Mouse (Mus musculus) neural tube, embryonic 11.5 days (tissue): Measurements from ENCODE around the gene Wdr34. TPM values are rescaled to one million over a fixed set of nuclear protein-coding genes. Genes with fewer than 3 reads are reported as not detected.
A peak's percentile ranks its signal among the peaks of the same experiment; 100 is the strongest.

Source experiments
- ATAC-seq: fragments of 200-750 bp; cut with Nextera tagmentation; 2 replicates; pipeline ENCODE4 v1.8.0; 2017; ENCODE audit warnings: moderate number of reproducible peaks, mild to moderate bottlenecking, moderate TSS enrichment, moderate library complexity; ENCODE audit not compliant: insufficient read depth, low FRiP score, low TSS enrichment
- DNase-seq: peaks from one replicate; pipeline ENCODE4 v3.0.0-alpha.2; 2015; ENCODE audit warnings: low spot score
- H3K27ac ChIP-seq: fragments of 300-500 bp; sonication (generic); 2 replicates; pipeline ENCODE4 v1.5.1; 2014; ENCODE audit warnings: low read depth, mild to moderate bottlenecking, low read length
- H3K27me3 ChIP-seq: fragments of 300-500 bp; sonication (generic); 2 replicates; pipeline ENCODE4 v1.6.1; 2014; ENCODE audit warnings: mild to moderate bottlenecking, low read length, mixed read lengths; ENCODE audit not compliant: control insufficient read depth, insufficient read depth
- H3K36me3 ChIP-seq: fragments of 300-500 bp; sonication (generic); 2 replicates; pipeline ENCODE4 v1.6.1; 2014; ENCODE audit warnings: mild to moderate bottlenecking, low read length, moderate library complexity, mixed read lengths; ENCODE audit not compliant: control insufficient read depth, insufficient read depth
- H3K4me1 ChIP-seq: fragments of 300-500 bp; sonication (generic); 2 replicates; pipeline ENCODE4 v1.6.1; 2014; ENCODE audit warnings: low read length, mixed read lengths; ENCODE audit not compliant: control insufficient read depth, insufficient read depth
- H3K4me2 ChIP-seq: fragments of 300-500 bp; sonication (generic); 2 replicates; pipeline ENCODE4 v1.6.1; 2014; ENCODE audit warnings: low read depth, mild to moderate bottlenecking, moderate library complexity
- H3K4me3 ChIP-seq: fragments of 300-500 bp; sonication (generic); 2 replicates; pipeline ENCODE4 v1.5.1; 2014; ENCODE audit warnings: low read depth, low read length
- H3K9ac ChIP-seq: fragments of 300-500 bp; sonication (generic); 2 replicates; pipeline ENCODE4 v1.6.1; 2014; ENCODE audit warnings: mild to moderate bottlenecking, low read length
- H3K9me3 ChIP-seq: fragments of 300-500 bp; sonication (generic); 2 replicates; pipeline ENCODE4 v1.6.1; 2016; ENCODE audit warnings: low read length; ENCODE audit not compliant: control insufficient read depth
- WGBS: fragments of 180-500 bp; shearing (Covaris S2); extraction: QIAGEN DNeasy Blood & Tissue Kit; methylation state at CpG from one replicate; pipeline ENCODE4 v1.1.7; 2014; 5-methylcytosine and 5-hydroxymethylcytosine counted together
- polyA plus RNA-seq: library from polyadenylated mRNA; unstranded; fragments of >200 nt; fragmentation: Nextera tagmentation; extraction: Ambion mirVana; gene quantifications from 2 replicates; pipeline ENCODE4 v1.2.1, GENCODE M21; 2014

Gene Wdr34
- polyA plus RNA-seq, 1 experiment from 2014 or later, result 29.3 TPM

GRCm38 (mm10) chr2:30084113-30084512 is 35.4 kb upstream of the Wdr34 start:
- no peak overlapping the region for H3K4me3 ChIP-seq
- H3K27ac ChIP-seq, result no peak overlapping the region
- H3K9ac ChIP-seq, result no peak overlapping the region
- no peaks in the 10 kb centered on the region for H3K36me3 ChIP-seq
- no peaks in the 10 kb centered on the region for H3K27me3 ChIP-seq
- H3K4me2 ChIP-seq, result peak overlapping the region; percentile 31; the same call in 1 of the 2 replicates
- H3K4me1 ChIP-seq, result no peaks in the 10 kb centered on the region
- 39% methylated on average over 5 of the region's 5 CpGs for WGBS
- no peak for ATAC-seq
- DNase-seq, result no peak
- no peaks in the 10 kb centered on the region for H3K9me3 ChIP-seq

GRCm38 (mm10) chr2:30080181-30080800 is 31.6 kb upstream of the Wdr34 start:
- Histone ChIP-seq H3K9me3 (no peaks in the 10 kb centered on the region), H3K9ac (peak overlapping the region; percentile 14; the same call in 1 of the 2 replicates), H3K4me2 (no peak overlapping the region), H3K27ac (no peak overlapping the region), H3K27me3 (no peaks in the 10 kb centered on the region), H3K4me1 (no peaks in the 10 kb centered on the region; the same call in 1 of the 2 replicates), H3K36me3 (no peaks in the 10 kb centered on the region), H3K4me3 (no peak overlapping the region)
- DNase-seq, result no peak
- ATAC-seq, result no peak
- WGBS, result 90% methylated on average over 15 of the region's 15 CpGs

GRCm38 (mm10) chr2:30078760-30079159 is 30.1 kb upstream of the Wdr34 start:
- no peak overlapping the region for H3K4me2 ChIP-seq
- no peak for ATAC-seq

GRCm38 (mm10) chr2:30078349-30078712 is 29.6 kb upstream of the Wdr34 start:
- Histone ChIP-seq H3K4me2 (peak overlapping the region; percentile 98), H3K4me3 (no peak overlapping the region), H3K27me3 (no peaks in the 10 kb centered on the region), H3K9me3 (no peaks in the 10 kb centered on the region), H3K36me3 (no peaks in the 10 kb centered on the region), H3K9ac (no peak overlapping the region), H3K4me1 (no peaks in the 10 kb centered on the region; the same call in 1 of the 2 replicates), H3K27ac (no peak overlapping the region)
- ATAC-seq (no peak), DNase-seq (no peak)
- WGBS, result 25% methylated on average over 10 of the region's 10 CpGs

More at GRCm38 (mm10) chr2:30078760-30079159, 30.1 kb upstream of the Wdr34 start:
- H3K27me3 ChIP-seq, result no peaks in the 10 kb centered on the region
- WGBS, result 77% methylated on average over 4 of the region's 4 CpGs
- H3K9ac ChIP-seq, result no peak overlapping the region
- H3K27ac ChIP-seq, result no peak overlapping the region
- H3K4me3 ChIP-seq, result no peak overlapping the region
- no peaks in the 10 kb centered on the region; the same call in 1 of the 2 replicates for H3K4me1 ChIP-seq
- no peaks in the 10 kb centered on the region for H3K36me3 ChIP-seq
- DNase-seq, result no peak
- no peaks in the 10 kb centered on the region for H3K9me3 ChIP-seq

- peak within 1 kb of the TSS; percentile 51 for H3K4me3 ChIP-seq
- H3K4me1 ChIP-seq, result no peaks in the 10 kb centered on the region; the same call in 1 of the 2 replicates
- WGBS, result under 1% methylated on average over 53 of the region's 53 CpGs
- H3K9ac ChIP-seq, result peak within 1 kb of the TSS; percentile 63
- peak; percentile 67 for ATAC-seq
- DNase-seq, result peak; percentile 90
- H3K36me3 ChIP-seq, result no peaks in the 10 kb centered on the region
- no peaks in the 10 kb centered on the region for H3K27me3 ChIP-seq
- H3K4me2 ChIP-seq, result peak within 1 kb of the TSS; percentile 98
- H3K27ac ChIP-seq, result peak within 1 kb of the TSS; percentile 61
- no peaks in the 10 kb centered on the region for H3K9me3 ChIP-seq
Observed at GRCm38 (mm10) chr2:30077502-30078348, 29.0 kb upstream of the Wdr34 start, which contains the start of gene Pkn3. Gene Pkn3 (plus strand): TSS chr2:30077684.

GRCm38 (mm10) chr2:30076959-30077358 is 28.3 kb upstream of the Wdr34 start:
- no peaks in the 10 kb centered on the region for H3K9me3 ChIP-seq
- H3K4me2 ChIP-seq, result no peak overlapping the region
- H3K27me3 ChIP-seq, result no peaks in the 10 kb centered on the region
- ATAC-seq (peak; percentile 24; the same call in 1 of the 2 replicates), DNase-seq (no peak)
- no peak overlapping the region; the same call in 1 of the 2 replicates for H3K4me3 ChIP-seq
- no peak overlapping the region for H3K27ac ChIP-seq
- no peaks in the 10 kb centered on the region for H3K36me3 ChIP-seq
- no peaks in the 10 kb centered on the region; the same call in 1 of the 2 replicates for H3K4me1 ChIP-seq
- 62% methylated on average over 6 of the region's 6 CpGs for WGBS
- H3K9ac ChIP-seq, result no peak overlapping the region; the same call in 1 of the 2 replicates

GRCm38 (mm10) chr2:30076439-30076838 is 27.8 kb upstream of the Wdr34 start:
- no peak for ATAC-seq
- no peaks in the 10 kb centered on the region for H3K9me3 ChIP-seq
- H3K27ac ChIP-seq, result no peak overlapping the region
- H3K4me2 ChIP-seq, result no peak overlapping the region
- no peaks in the 10 kb centered on the region for H3K36me3 ChIP-seq
- H3K4me1 ChIP-seq, result no peaks in the 10 kb centered on the region; the same call in 1 of the 2 replicates
- H3K9ac ChIP-seq, result no peak overlapping the region
- no peak for DNase-seq
- no peaks in the 10 kb centered on the region for H3K27me3 ChIP-seq
- no peak overlapping the region for H3K4me3 ChIP-seq
- 93% methylated on average over 7 of the region's 9 CpGs for WGBS

GRCm38 (mm10) chr2:30075625-30076024 is 26.9 kb upstream of the Wdr34 start:
- no peaks in the 10 kb centered on the region for H3K27me3 ChIP-seq
- H3K4me3 ChIP-seq, result no peak overlapping the region
- ATAC-seq (no peak), DNase-seq (no peak)
- no peak overlapping the region for H3K4me2 ChIP-seq
- H3K27ac ChIP-seq, result no peak overlapping the region
- H3K36me3 ChIP-seq, result peaks cover 1% of the 10 kb centered on the region; the same call in 1 of the 2 replicates
- WGBS, result 70% methylated on average over 3 of the region's 3 CpGs
- H3K4me1 ChIP-seq, result no peaks in the 10 kb centered on the region; the same call in 1 of the 2 replicates
- H3K9ac ChIP-seq, result no peak overlapping the region
- no peaks in the 10 kb centered on the region for H3K9me3 ChIP-seq
